Mouse (Mus musculus): Measurements from ENCODE around the gene Ahdc1.
A peak's percentile ranks its signal among the peaks of the same experiment; 100 is the strongest.

DNA sequence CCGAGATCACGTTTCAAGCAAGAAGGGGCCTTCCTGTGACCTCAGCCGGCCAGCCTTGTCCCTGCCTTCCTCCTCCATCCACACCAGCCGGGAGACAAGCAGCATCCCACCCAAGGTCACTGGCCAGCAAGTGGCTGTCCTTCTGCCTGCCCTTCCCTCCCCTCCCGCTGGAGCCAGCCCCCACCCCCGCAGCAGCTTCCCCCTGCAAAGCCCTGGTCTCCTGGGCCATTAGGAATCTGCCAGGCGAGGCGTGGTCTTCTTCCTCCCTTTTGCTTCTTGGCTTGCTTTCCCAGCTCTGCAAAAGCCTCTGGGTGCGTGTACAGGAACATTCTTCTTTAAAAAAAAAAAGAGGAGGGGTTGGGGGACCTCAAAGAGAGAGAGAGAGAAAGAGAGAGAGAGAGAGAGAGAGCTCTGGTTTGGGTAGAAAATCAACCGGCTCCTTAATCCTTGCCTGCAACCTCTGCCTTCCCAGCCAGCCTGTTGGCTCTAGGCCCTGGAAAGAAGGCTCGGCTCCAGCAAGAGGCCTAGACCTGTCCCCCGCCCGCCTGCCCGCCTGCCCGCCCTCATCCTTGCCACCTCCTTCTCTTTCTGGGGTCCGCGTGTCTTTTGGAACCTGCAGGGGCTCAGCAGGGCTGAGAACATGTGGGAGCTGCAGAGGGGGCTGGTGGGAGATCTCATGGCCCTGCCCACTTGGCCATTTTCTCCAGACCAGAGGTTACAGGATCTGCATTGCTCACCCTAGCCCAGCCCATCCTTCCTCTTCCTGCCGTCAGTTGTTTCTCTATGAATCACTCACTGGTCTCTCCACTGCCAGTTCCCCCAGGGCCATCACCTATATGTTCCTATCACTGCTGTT is 106.7 kb downstream of the Ahdc1 start:
- TF ChIP-seq CHD2 (IDR thresholded peaks at IDR 0.05; ENCODE audit: low read length) (no peak), CTCF (IDR thresholded peaks at IDR 0.05 in 2 of 3, conservative IDR thresholded peaks at IDR 0.05 in 1 of 3; ENCODE audit: control insufficient read depth in 1 of 3, insufficient read depth in 1 of 3, low read depth in 2 of 3, low read length in 3 of 3, poor library complexity in 1 of 3, severe bottlenecking in 1 of 3) (no peak), GATA1 (IDR thresholded peaks at IDR 0.05; ENCODE audit: low read depth, low read length) (no peak), MYC (IDR thresholded peaks at IDR 0.05; ENCODE audit: low read depth, low read length) (no peak), POLR2A (IDR thresholded peaks at IDR 0.05; ENCODE audit: control insufficient read depth in 1 of 2, insufficient read depth in 1 of 2, low read depth in 1 of 2, low read length in 2 of 2, poor library complexity in 1 of 2) (no peak), ZNF384 (IDR thresholded peaks at IDR 0.05; ENCODE audit: low read depth, low read length) (peak; percentile 30; the same call in 1 of the 2 replicates)

Measured in MEL (cell line).